Mouse (Mus musculus) c-Kit-positive CD71-negative TER-119-negative erythroid progenitor cells, embryonic 14.5 days (primary cell): ENCODE results near the gene Acvr2b.
"Not testable (repeated sequence)": the region's sequence is repeated elsewhere in the genome, so short reads cannot be mapped to it uniquely, and the experiment has no call there.

ENCODE experiments used
- DNase-seq: peaks from one replicate; pipeline ENCODE4 v3.0.0-alpha.2; 2013; ENCODE audit warnings: low read depth

Gene Acvr2b

DNA sequence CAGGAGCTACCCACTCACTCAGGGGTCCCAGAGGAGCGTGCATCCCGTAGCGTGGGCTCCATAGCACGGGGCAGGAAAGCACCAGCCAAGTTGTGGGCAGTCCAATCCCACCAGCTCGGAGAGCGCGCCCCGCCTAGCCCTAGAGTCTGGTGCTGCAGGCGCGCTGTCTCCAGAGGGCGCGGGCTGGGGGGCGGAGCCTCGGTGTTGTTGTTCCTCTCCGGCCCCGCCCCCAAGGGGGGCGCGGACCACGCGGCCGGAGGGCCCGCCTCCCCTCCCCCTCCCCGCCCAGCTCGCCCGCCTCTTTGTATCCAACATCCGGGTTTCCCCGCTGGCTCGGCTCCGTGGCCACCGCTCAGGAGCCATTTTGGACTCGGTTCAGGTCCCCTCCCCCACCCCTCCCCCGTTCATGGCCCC, at the start of gene Acvr2b:
TSS of gene Acvr2b (plus strand) at position 318 of the 414 bp plus-strand sequence.
- DNase-seq = peak; percentile 90

- DNase-seq = no peak
Measured at GRCm38 (mm10) chr9:119353926-119354325, 48.0 kb upstream of the Acvr2b start.

- DNase-seq = no peak
Measured at GRCm38 (mm10) chr9:119355943-119356342, 46.0 kb upstream of the Acvr2b start.

- peak; percentile 83 for DNase-seq
Measured at GRCm38 (mm10) chr9:119357331-119358057, 44.4 kb upstream of the Acvr2b start, which contains the start of gene Xylb. Xylb (plus strand) TSS chr9:119357381.

DNA sequence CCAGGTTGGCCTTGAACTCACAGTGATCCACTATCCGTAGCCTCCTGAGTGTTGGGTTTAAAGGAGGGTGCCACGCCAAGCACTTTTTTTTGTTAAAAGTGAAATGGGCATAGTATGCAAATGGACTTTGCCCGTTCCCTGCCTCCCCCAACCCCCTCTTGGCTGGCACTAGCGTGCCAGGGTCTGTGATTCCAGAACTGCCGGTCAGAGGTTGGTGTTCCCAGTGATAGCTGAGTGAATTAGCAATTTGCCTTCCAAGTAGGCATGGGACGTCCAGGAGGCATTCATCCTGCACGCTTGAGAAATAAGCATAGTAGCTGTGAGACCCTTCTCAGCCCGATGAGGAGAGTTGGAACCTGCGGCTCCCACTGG, 43.9 kb upstream of the Acvr2b start:
- no peak for DNase-seq

GRCm38 (mm10) chr9:119361416-119361815, 40.5 kb upstream of the Acvr2b start:
- no peak for DNase-seq

GRCm38 (mm10) chr9:119363229-119363628, 38.7 kb upstream of the Acvr2b start:
- DNase-seq = no peak

DNA sequence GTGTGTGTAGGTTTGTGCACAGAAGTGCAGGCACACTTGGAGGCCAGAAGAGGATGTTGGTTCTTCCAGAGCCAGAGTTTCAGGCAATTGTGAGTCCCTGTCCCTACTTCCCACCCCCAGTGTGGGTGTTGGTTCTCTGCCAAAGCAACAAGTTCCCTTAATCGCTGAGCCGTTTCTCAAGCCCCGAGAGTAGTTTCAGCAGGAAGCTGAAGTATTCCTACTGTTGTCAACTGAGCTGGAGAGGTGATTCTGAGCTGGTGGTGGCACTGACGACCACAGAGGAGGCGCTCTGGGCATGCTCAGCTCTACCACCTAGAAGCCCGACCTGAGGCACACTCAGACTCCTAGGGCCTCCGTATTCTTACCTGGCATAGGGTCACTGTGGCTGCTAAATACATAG, 36.6 kb upstream of the Acvr2b start, which contains the start of gene Slc22a14:
TSS of gene Slc22a14 (minus strand) at position 270 of the 400 bp plus-strand sequence.
- DNase-seq = no peak

DNA sequence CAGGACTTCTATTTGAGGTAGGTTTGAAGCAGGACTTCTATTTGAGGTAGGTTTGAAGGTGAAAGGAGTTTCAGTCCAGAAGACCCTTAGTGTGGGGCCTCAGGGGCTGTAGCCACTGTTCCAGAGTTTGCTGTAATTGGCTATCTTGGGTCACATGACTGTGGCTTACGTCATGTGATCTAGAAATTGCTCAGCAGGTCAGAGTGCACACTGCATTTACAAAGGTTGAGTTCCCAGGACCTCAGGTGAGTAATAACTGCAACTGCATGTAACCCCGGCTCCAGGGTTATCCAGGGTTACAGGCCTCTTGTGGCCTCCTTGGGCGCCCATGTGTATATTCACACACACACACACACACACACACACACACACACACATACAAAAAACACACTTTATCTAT, 33.6 kb upstream of the Acvr2b start:
- no peak for DNase-seq

DNA sequence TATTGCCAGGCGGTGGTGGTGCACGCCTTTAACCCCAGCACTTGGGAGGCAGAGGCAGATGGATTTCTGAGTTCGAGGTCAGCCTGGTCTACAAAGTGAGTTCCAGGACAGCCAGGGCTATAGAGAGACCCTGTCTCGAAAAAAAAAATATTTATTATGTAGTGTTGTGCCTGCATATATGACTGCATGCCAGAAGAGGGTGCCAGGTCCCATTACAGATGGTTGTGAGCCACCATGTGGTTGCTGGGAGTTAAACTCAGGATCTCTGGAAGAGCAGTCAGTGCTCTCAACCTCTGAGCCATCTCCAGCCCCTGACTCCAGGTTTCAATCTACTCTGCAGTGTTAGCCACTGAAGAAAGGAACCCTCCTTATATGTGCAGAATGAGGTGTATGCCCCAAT, 31.1 kb upstream of the Acvr2b start:
- not testable (repeated sequence) for DNase-seq

DNA sequence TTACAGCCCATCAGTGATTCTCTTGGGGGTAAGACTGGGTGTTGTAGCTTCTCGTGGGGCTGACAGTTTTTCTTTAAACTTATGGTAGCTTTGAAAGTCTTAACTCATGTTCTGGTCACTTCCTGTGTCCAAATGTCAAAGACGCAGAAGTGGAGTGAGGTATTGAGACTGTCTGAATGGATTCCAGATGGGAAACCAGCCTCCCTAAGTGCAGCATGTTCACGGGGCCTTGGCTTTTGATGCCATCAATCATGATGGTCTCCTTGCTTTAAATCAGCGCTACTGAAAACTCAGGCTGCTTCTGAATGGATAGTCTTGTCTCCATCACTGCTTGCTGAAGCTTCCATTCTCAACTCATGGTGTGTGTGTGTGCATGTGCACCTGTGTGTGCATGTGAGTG, 30.7 kb upstream of the Acvr2b start:
- no peak for DNase-seq

DNA sequence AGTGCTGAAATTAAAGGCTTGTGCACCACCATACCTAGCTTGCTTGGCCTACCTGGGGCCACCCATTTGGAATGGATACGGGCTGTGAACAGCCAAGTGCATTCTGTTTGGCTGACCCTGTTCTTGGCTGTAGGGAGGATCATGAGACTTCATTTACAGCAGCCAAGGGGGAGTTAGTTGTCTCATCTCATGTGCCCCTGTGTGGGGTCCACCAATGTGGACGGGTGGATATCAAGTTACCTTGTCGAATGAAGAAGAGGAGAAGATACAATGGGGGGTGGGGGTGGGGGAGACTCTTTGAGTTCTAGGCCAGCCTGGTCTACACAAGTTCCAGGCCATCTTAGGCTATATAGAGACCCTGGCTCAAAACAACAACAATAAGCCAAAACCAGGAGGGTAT, 26.9 kb upstream of the Acvr2b start:
- DNase-seq = no peak

- DNase-seq = no peak
Measured at GRCm38 (mm10) chr9:119375556-119375955, 26.4 kb upstream of the Acvr2b start.

DNA sequence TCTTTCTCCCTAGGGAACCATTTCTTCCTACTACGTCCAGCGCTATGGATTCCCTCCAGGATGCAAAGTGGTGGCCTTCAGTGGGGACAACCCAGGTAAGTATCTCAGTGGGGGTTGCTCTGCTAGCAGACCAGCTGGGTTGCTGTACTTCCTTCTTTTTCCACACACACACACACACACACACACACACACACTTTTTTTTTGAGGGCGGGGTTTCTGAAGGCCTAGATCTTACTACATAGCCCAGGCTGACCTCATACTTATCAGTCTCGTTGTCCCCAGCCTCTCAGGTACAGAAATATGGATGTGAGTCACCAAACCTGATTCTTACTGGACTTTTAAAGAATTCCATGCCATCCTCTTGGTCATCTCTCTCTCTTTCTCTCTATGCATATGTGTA, 23.7 kb upstream of the Acvr2b start:
- no peak for DNase-seq

DNA sequence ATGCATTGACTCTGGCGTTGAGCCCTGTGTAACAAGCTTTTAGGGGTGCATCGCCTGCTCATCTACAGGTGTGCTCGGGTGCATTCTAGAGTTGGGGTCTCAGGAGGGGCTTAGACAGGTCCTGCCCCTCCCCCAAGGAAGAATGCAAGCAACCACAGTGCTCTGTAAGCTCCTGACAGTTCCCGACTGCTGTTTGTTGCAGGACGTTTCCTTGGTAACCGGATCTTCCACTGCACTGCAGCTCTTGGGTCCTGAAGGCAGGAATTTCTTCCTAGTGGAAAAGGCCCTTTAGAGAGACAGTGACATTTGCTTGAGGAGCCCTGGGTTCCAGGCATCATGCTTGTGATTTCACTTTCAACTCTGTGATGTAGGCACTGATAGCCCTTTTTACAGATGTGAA, 19.3 kb upstream of the Acvr2b start:
- DNase-seq = no peak

GRCm38 (mm10) chr9:119388956-119389355, 13.0 kb upstream of the Acvr2b start:
- DNase-seq = no peak

GRCm38 (mm10) chr9:119390214-119390613, 11.7 kb upstream of the Acvr2b start:
- DNase-seq = no peak

GRCm38 (mm10) chr9:119394808-119395207, 7.1 kb upstream of the Acvr2b start:
- DNase-seq = no peak

GRCm38 (mm10) chr9:119401351-119401750, 567 bp upstream of the Acvr2b start:
- DNase-seq = no peak

DNA sequence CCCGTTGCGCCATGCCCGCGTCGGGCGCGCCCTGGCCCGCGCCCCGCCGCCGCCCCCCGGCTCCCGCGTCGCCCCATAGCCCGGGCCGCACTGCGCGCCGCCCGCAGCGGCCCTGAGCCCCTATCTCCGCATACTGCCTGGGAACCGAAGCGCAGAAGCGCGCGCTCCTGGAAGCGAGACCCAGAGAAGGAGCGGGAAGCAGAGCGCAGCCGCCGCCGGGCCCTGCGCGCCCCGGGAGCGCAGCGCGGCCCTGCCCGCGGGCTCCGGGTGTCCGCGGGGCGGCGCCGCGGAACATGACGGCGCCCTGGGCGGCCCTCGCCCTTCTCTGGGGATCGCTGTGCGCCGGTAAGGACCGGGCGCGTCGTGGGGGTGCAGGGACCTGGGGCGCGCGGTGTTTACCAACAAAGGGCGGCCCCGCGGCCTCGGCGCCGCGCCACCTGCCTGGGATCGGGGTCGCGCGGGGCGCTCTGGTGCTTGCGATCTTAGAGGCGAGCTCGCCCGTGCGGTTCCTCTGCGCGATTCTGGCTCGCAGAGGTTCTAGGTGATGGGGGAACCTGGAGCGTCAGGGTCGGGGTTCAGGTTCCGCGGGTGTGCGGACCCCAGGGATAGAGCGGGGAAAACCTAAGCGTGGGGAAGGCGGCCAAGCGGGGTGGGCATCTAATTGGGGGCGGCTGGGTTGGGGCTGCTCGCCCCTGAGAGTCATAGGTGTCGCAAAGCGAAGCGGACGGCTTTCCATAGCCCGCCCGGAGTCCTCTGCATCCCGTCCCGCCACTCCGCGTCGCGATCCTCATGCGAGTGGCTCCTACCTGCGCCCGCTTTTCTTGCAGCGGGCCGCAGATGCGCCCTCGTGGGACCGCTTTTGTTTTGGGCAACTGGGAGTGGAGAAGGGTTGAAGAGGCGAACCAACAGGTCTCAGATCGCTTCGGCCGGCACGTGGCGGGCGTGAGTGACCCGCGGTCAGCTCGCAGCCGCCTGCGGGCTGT, 626 bp downstream of the Acvr2b start:
- no peak for DNase-seq

DNA sequence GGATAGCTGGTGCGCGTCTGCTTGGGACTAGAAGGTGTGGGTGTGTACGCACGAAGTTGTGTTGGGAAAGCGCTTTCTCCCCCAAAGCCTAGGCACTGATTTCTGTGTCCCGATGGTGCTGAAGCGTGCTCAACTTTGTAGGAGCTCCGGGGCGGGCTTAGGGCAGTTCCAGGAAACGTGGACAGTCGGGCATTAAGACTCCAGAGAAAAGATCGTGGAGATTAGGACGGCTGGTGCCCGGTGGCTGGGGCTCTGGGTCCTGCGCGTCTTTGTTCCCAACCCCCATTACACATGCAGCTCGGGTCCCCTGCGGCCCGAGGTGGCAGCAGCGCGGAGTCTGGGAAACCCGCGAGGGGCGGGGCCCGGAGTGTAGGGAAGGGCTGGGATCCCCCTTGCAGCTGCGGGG, 1.3 kb downstream of the Acvr2b start:
- no peak for DNase-seq

- no peak for DNase-seq
Measured at GRCm38 (mm10) chr9:119404090-119404489, 2.2 kb downstream of the Acvr2b start.

GRCm38 (mm10) chr9:119407884-119408283, 6.0 kb downstream of the Acvr2b start:
- no peak for DNase-seq
